Comparison of ENCODE assay signal across 15 mouse cellular contexts in genomic region chr4:114550471-114551156, GRCm38 (mm10).
A peak's percentile ranks its signal among the peaks of the same experiment; 100 is the strongest.
DNase-seq lines count a peak whose midpoint lies in the region; ATAC-seq lines count a peak whose summit lies in the region.
"Had no signal": no experiment of that assay in that cellular context is flagged by ENCODE, and none has a peak within 500 bp of the region (broad histone marks: within the 10 kb centered on the region; RNA-seq: fewer than 3 reads in every experiment).

No protein-coding gene starts in this region.

- peaks cover 17% of the 10 kb centered on the region for H3K4me1 ChIP-seq in heart, embryonic 10.5 days
- H3K4me1 ChIP-seq in intestine, embryonic 15.5 days (replicated peaks), result no peaks in the 10 kb centered on the region
- peaks cover 3% of the 10 kb centered on the region; the same call in 1 of the 2 replicates for H3K4me1 ChIP-seq in intestine, embryonic 16.5 days (ENCODE audit: control insufficient read depth, insufficient read depth, low read length)
- H3K4me1 ChIP-seq in neural tube, embryonic 13.5 days (replicated peaks), result peaks cover 14% of the 10 kb centered on the region
- 0 out of 2 replicates have a peak, but pooled peaks cover 2% of the 10 kb centered on the region for H3K4me1 ChIP-seq in neural tube, embryonic 14.5 days (ENCODE audit: control insufficient read depth, insufficient read depth, low read length)

- H3K27ac ChIP-seq in heart, embryonic 10.5 days, result peak overlapping the region; percentile 64; the same call in 1 of the 2 replicates
- H3K27ac ChIP-seq in intestine, embryonic 15.5 days, result no peak overlapping the region
- no peak overlapping the region for H3K27ac ChIP-seq in intestine, embryonic 16.5 days (ENCODE audit: low read length)
- H3K27ac ChIP-seq in neural tube, embryonic 13.5 days (replicated peaks), result peak overlapping the region; percentile 59
- H3K27ac ChIP-seq in neural tube, embryonic 14.5 days (ENCODE audit: low read depth, low read length), result no peak overlapping the region
- H3K27ac ChIP-seq: embryonic facial prominence, embryonic 13.5 days had no signal

- no peaks in the 10 kb centered on the region for H3K36me3 ChIP-seq in heart, embryonic 10.5 days
- no peaks in the 10 kb centered on the region for H3K36me3 ChIP-seq in intestine, embryonic 15.5 days
- H3K36me3 ChIP-seq in intestine, embryonic 16.5 days (ENCODE audit: control insufficient read depth, insufficient read depth, low read length), result no peaks in the 10 kb centered on the region
- no peaks in the 10 kb centered on the region for H3K36me3 ChIP-seq in neural tube, embryonic 13.5 days
- H3K36me3 ChIP-seq in neural tube, embryonic 14.5 days (ENCODE audit: control insufficient read depth, insufficient read depth, low read length), result no peaks in the 10 kb centered on the region
- H3K36me3 ChIP-seq: embryonic facial prominence, embryonic 13.5 days had no signal

- ATAC-seq in intestine, embryonic 15.5 days, result peak; percentile 21; the same call in 1 of the 2 replicates
- ATAC-seq in intestine, embryonic 16.5 days, result no peak
- no peak for ATAC-seq in neural tube, embryonic 13.5 days (ENCODE audit: low read depth)
- peak; percentile 44; the same call in 1 of the 2 replicates for ATAC-seq in neural tube, embryonic 14.5 days (ENCODE audit: low read depth)

- no peak overlapping the region for H3K4me2 ChIP-seq in intestine, embryonic 15.5 days (replicated peaks)
- no peak overlapping the region for H3K4me2 ChIP-seq in intestine, embryonic 16.5 days (ENCODE audit: low read depth, low read length)
- H3K4me2 ChIP-seq in neural tube, embryonic 13.5 days, result no peak overlapping the region
- H3K4me2 ChIP-seq in neural tube, embryonic 14.5 days (ENCODE audit: low read depth, low read length), result no peak overlapping the region
- H3K4me2 ChIP-seq: embryonic facial prominence, embryonic 13.5 days; lung, embryonic 14.5 days had no signal

- no peaks in the 10 kb centered on the region for H3K9me3 ChIP-seq in heart, embryonic 10.5 days
- H3K9me3 ChIP-seq in intestine, embryonic 15.5 days, result no peaks in the 10 kb centered on the region
- H3K9me3 ChIP-seq in intestine, embryonic 16.5 days (ENCODE audit: control insufficient read depth, low read length), result no peaks in the 10 kb centered on the region
- no peaks in the 10 kb centered on the region for H3K9me3 ChIP-seq in neural tube, embryonic 13.5 days
- H3K9me3 ChIP-seq in neural tube, embryonic 14.5 days (ENCODE audit: control insufficient read depth, low read length), result no peaks in the 10 kb centered on the region
- H3K9me3 ChIP-seq: embryonic facial prominence, embryonic 13.5 days had no signal

- H3K4me3 ChIP-seq in heart, embryonic 10.5 days, result no peak overlapping the region
- no peak overlapping the region for H3K4me3 ChIP-seq in intestine, embryonic 15.5 days (replicated peaks)
- H3K4me3 ChIP-seq in intestine, embryonic 16.5 days (ENCODE audit: low read length), result no peak overlapping the region
- no peak overlapping the region for H3K4me3 ChIP-seq in neural tube, embryonic 13.5 days
- H3K4me3 ChIP-seq in neural tube, embryonic 14.5 days (ENCODE audit: low read depth, low read length), result no peak overlapping the region
- H3K4me3 ChIP-seq: embryonic facial prominence, embryonic 13.5 days had no signal

- H3K9ac ChIP-seq in intestine, embryonic 15.5 days, result no peak overlapping the region
- no peak overlapping the region for H3K9ac ChIP-seq in intestine, embryonic 16.5 days (ENCODE audit: low read depth, low read length)
- peak overlapping the region; percentile 42; the same call in 1 of the 2 replicates for H3K9ac ChIP-seq in neural tube, embryonic 13.5 days
- H3K9ac ChIP-seq in neural tube, embryonic 14.5 days (replicated peaks; ENCODE audit: low read depth, low read length), result no peak overlapping the region
- H3K9ac ChIP-seq: embryonic facial prominence, embryonic 13.5 days; lung, embryonic 14.5 days had no signal

- WGBS in heart, embryonic 10.5 days, result 55% methylated on average over 11 of the region's 11 CpGs
- WGBS in intestine, embryonic 15.5 days, result 51% methylated on average over 11 of the region's 11 CpGs
- 51% methylated on average over 11 of the region's 11 CpGs for WGBS in intestine, embryonic 16.5 days
- 25% methylated on average over 11 of the region's 11 CpGs for WGBS in neural tube, embryonic 13.5 days
- 27% methylated on average over 11 of the region's 11 CpGs for WGBS in neural tube, embryonic 14.5 days

- DNase-seq in heart, embryonic 10.5 days (ENCODE audit: low spot score), result peak; percentile 60
- DNase-seq in heart, adult 18-20 months, result no peak
- no peak for DNase-seq in neural tube, embryonic 10.5 days (ENCODE audit: extremely low spot score, low spot score)
- DNase-seq in spleen, postnatal 36 days (ENCODE audit: low spot score in 2 of 2), result no peak
- DNase-seq: adrenal gland, postnatal 25 days; cerebellum, postnatal 25 days; gastrocnemius, postnatal 25 days; kidney, adult 2 months; lung, embryonic 14.5 days; retina, postnatal 1 day had no signal

- H3K27me3 ChIP-seq in heart, embryonic 10.5 days (ENCODE audit: insufficient read depth, poor library complexity, severe bottlenecking), result peaks cover 21% of the 10 kb centered on the region
- H3K27me3 ChIP-seq in intestine, embryonic 15.5 days (replicated peaks), result no peaks in the 10 kb centered on the region
- H3K27me3 ChIP-seq in intestine, embryonic 16.5 days (replicated peaks; ENCODE audit: control insufficient read depth, insufficient read depth, low read length), result no peaks in the 10 kb centered on the region
- H3K27me3 ChIP-seq in neural tube, embryonic 13.5 days, result no peaks in the 10 kb centered on the region
- H3K27me3 ChIP-seq in neural tube, embryonic 14.5 days (ENCODE audit: control insufficient read depth, insufficient read depth, low read length), result no peaks in the 10 kb centered on the region

Comparison
In these comparisons a context has a peak if more than half of its experiments do, and no peak if none do; other contexts are left out.
1. H3K27ac ChIP-seq: peak in heart, embryonic 10.5 days (single experiment) and neural tube, embryonic 13.5 days (single experiment); none in intestine, embryonic 15.5 days (single experiment), intestine, embryonic 16.5 days (single experiment) and neural tube, embryonic 14.5 days (single experiment).
2. ATAC-seq: peak in intestine, embryonic 15.5 days (single experiment) and neural tube, embryonic 14.5 days (single experiment); none in intestine, embryonic 16.5 days (single experiment) and neural tube, embryonic 13.5 days (single experiment).